Mouse (Mus musculus) kidney, embryonic 14.5 days (tissue): ENCODE measurements around the gene Pde6c. TPM values are rescaled to one million over a fixed set of nuclear protein-coding genes. Genes with fewer than 3 reads are reported as not detected.

ENCODE experiments used
- ATAC-seq: fragments of 200-750 bp; cut with Nextera tagmentation; 2 replicates; pipeline ENCODE4 v1.8.0; 2017; ENCODE audit warnings: moderate number of reproducible peaks, mild to moderate bottlenecking, moderate TSS enrichment, moderate library complexity; ENCODE audit not compliant: low FRiP score, low TSS enrichment
- H3K27ac ChIP-seq: fragments of 300-500 bp; sonication (generic); 2 replicates; pipeline ENCODE4 v1.5.1; 2014; ENCODE audit warnings: low read depth, mild to moderate bottlenecking, low read length, moderate library complexity, mixed read lengths
- H3K27me3 ChIP-seq: fragments of 300-500 bp; sonication (generic); 2 replicates; pipeline ENCODE4 v1.6.1; 2014; ENCODE audit warnings: mild to moderate bottlenecking, low read length; ENCODE audit not compliant: control insufficient read depth, insufficient read depth
- H3K36me3 ChIP-seq: fragments of 300-500 bp; sonication (generic); 2 replicates; pipeline ENCODE4 v1.6.1; 2014; ENCODE audit warnings: low read length, mixed read lengths; ENCODE audit not compliant: control insufficient read depth, insufficient read depth
- H3K4me1 ChIP-seq: fragments of 300-500 bp; sonication (generic); 2 replicates; pipeline ENCODE4 v1.6.1; 2014; ENCODE audit warnings: low read length, mixed read lengths; ENCODE audit not compliant: control insufficient read depth, insufficient read depth
- H3K4me2 ChIP-seq: fragments of 300-500 bp; sonication (generic); replicated peaks from 2 replicates; pipeline ENCODE4 v1.6.1; 2014; ENCODE audit warnings: low read depth, mild to moderate bottlenecking, low read length
- H3K4me3 ChIP-seq: fragments of 300-500 bp; sonication (generic); 2 replicates; pipeline ENCODE4 v1.5.1; 2014; ENCODE audit warnings: mild to moderate bottlenecking, low read length
- H3K9ac ChIP-seq: fragments of 300-500 bp; sonication (generic); 2 replicates; pipeline ENCODE4 v1.6.1; 2014; ENCODE audit warnings: low read depth, mild to moderate bottlenecking, low read length, moderate library complexity
- H3K9me3 ChIP-seq: fragments of 300-500 bp; sonication (generic); 2 replicates; pipeline ENCODE4 v1.6.1; 2016; ENCODE audit warnings: low read length; ENCODE audit not compliant: control insufficient read depth
- WGBS: fragments of 180-500 bp; shearing (Covaris S2); extraction: QIAGEN DNeasy Blood & Tissue Kit; methylation state at CpG from one replicate; pipeline ENCODE4 v1.1.7; 2014; 5-methylcytosine and 5-hydroxymethylcytosine counted together
- polyA plus RNA-seq: library from polyadenylated mRNA; unstranded; fragments of >200 nt; fragmentation: Nextera tagmentation; extraction: Ambion mirVana; gene quantifications from 2 replicates; pipeline ENCODE4 v1.2.1, GENCODE M21; 2014

Gene Pde6c
- polyA plus RNA-seq, 1 experiment from 2014 or later: not detected

GRCm38 (mm10) chr19:38107871-38108270 lies 24.7 kb upstream of the Pde6c start:
- H3K27me3 ChIP-seq: no peaks in the 10 kb centered on the region
- 88% methylated on average over 4 of the region's 4 CpGs for WGBS
- no peak overlapping the region for H3K27ac ChIP-seq
- no peaks in the 10 kb centered on the region for H3K9me3 ChIP-seq
- H3K4me1 ChIP-seq: no peaks in the 10 kb centered on the region
- no peak overlapping the region for H3K4me3 ChIP-seq
- no peaks in the 10 kb centered on the region for H3K36me3 ChIP-seq
- H3K4me2 ChIP-seq: no peak overlapping the region
- no peak overlapping the region for H3K9ac ChIP-seq
- ATAC-seq: no peak

GRCm38 (mm10) chr19:38109506-38110242 lies 22.9 kb upstream of the Pde6c start:
- no peak overlapping the region for H3K4me2 ChIP-seq
- ATAC-seq: no peak
- no peaks in the 10 kb centered on the region for H3K27me3 ChIP-seq
- H3K9ac ChIP-seq: no peak overlapping the region
- no peaks in the 10 kb centered on the region for H3K36me3 ChIP-seq
- no peaks in the 10 kb centered on the region for H3K4me1 ChIP-seq
- WGBS: 94% methylated on average over 15 of the region's 15 CpGs
- no peak overlapping the region for H3K4me3 ChIP-seq
- H3K27ac ChIP-seq: no peak overlapping the region
- no peaks in the 10 kb centered on the region for H3K9me3 ChIP-seq

- no peaks in the 10 kb centered on the region for H3K36me3 ChIP-seq
- H3K9ac ChIP-seq: no peak overlapping the region
- no peak for ATAC-seq
- H3K9me3 ChIP-seq: no peaks in the 10 kb centered on the region
- no peak overlapping the region for H3K27ac ChIP-seq
- no peaks in the 10 kb centered on the region for H3K27me3 ChIP-seq
- 85% methylated on average over 8 of the region's 8 CpGs for WGBS
- no peak overlapping the region for H3K4me3 ChIP-seq
- H3K4me2 ChIP-seq: no peak overlapping the region
- no peaks in the 10 kb centered on the region for H3K4me1 ChIP-seq
Measured at GRCm38 (mm10) chr19:38111056-38111455, 21.5 kb upstream of the Pde6c start.

GRCm38 (mm10) chr19:38112575-38112974 lies 20.0 kb upstream of the Pde6c start:
- H3K4me2 ChIP-seq: no peak overlapping the region
- WGBS: 42% methylated on average over 4 of the region's 4 CpGs
- H3K27me3 ChIP-seq: no peaks in the 10 kb centered on the region
- H3K9me3 ChIP-seq: no peaks in the 10 kb centered on the region
- no peak overlapping the region for H3K9ac ChIP-seq
- no peak overlapping the region for H3K4me3 ChIP-seq
- ATAC-seq: no peak
- H3K4me1 ChIP-seq: no peaks in the 10 kb centered on the region
- no peak overlapping the region for H3K27ac ChIP-seq
- H3K36me3 ChIP-seq: no peaks in the 10 kb centered on the region

GRCm38 (mm10) chr19:38114834-38115491 lies 17.6 kb upstream of the Pde6c start:
- H3K4me3 ChIP-seq: no peak overlapping the region
- no peak overlapping the region for H3K4me2 ChIP-seq
- H3K27me3 ChIP-seq: no peaks in the 10 kb centered on the region
- H3K9ac ChIP-seq: no peak overlapping the region
- no peaks in the 10 kb centered on the region for H3K9me3 ChIP-seq
- no peaks in the 10 kb centered on the region for H3K36me3 ChIP-seq
- no peak for ATAC-seq
- WGBS: 90% methylated on average over 7 of the region's 7 CpGs
- H3K27ac ChIP-seq: no peak overlapping the region
- H3K4me1 ChIP-seq: no peaks in the 10 kb centered on the region

GRCm38 (mm10) chr19:38120123-38120760 lies 12.3 kb upstream of the Pde6c start:
- WGBS: 86% methylated on average over 5 of the region's 5 CpGs
- H3K9ac ChIP-seq: no peak overlapping the region

GRCm38 (mm10) chr19:38123921-38124320 lies 8.7 kb upstream of the Pde6c start:
- Histone ChIP-seq H3K36me3 (no peaks in the 10 kb centered on the region), H3K4me2 (peak overlapping the region; percentile 98), H3K27ac (no peak overlapping the region), H3K9me3 (no peaks in the 10 kb centered on the region), H3K9ac (no peak overlapping the region; the same call in 1 of the 2 replicates), H3K4me3 (peak overlapping the region; percentile 59), H3K4me1 (no peaks in the 10 kb centered on the region), H3K27me3 (peaks cover 13% of the 10 kb centered on the region; the same call in 1 of the 2 replicates)
- 31% methylated on average over 9 of the region's 9 CpGs for WGBS
- ATAC-seq: peak; percentile 41; the same call in 1 of the 2 replicates

More at GRCm38 (mm10) chr19:38120123-38120760, 12.3 kb upstream of the Pde6c start:
- peaks cover 13% of the 10 kb centered on the region; the same call in 1 of the 2 replicates for H3K27me3 ChIP-seq
- H3K4me2 ChIP-seq: no peak overlapping the region
- H3K4me1 ChIP-seq: no peaks in the 10 kb centered on the region
- no peak overlapping the region for H3K4me3 ChIP-seq
- ATAC-seq: no peak
- H3K36me3 ChIP-seq: no peaks in the 10 kb centered on the region
- H3K9me3 ChIP-seq: no peaks in the 10 kb centered on the region
- H3K27ac ChIP-seq: no peak overlapping the region

- no peak overlapping the region for H3K27ac ChIP-seq
Measured at GRCm38 (mm10) chr19:38124401-38125218, 8.0 kb upstream of the Pde6c start.

More at GRCm38 (mm10) chr19:38124401-38125218, 8.0 kb upstream of the Pde6c start:
- peak overlapping the region; percentile 62 for H3K9ac ChIP-seq
- ATAC-seq: peak; percentile 82
- H3K27me3 ChIP-seq: peaks cover 13% of the 10 kb centered on the region; the same call in 1 of the 2 replicates
- WGBS: 1% methylated on average over 48 of the region's 77 CpGs
- no peaks in the 10 kb centered on the region for H3K4me1 ChIP-seq
- H3K4me3 ChIP-seq: peak overlapping the region; percentile 59
- no peaks in the 10 kb centered on the region for H3K9me3 ChIP-seq
- H3K4me2 ChIP-seq: peak overlapping the region; percentile 98
- no peaks in the 10 kb centered on the region for H3K36me3 ChIP-seq
